Mouse (Mus musculus) c-Kit-positive CD71-positive TER-119-positive erythroid progenitor cells, embryonic 14.5 days (primary cell): ENCODE data around the gene Ltbp1.

ENCODE experiments used
- DNase-seq: peaks from one replicate; pipeline ENCODE4 v3.0.0-alpha.2; 2013; ENCODE audit warnings: low spot score

The Ltbp1 gene

DNA sequence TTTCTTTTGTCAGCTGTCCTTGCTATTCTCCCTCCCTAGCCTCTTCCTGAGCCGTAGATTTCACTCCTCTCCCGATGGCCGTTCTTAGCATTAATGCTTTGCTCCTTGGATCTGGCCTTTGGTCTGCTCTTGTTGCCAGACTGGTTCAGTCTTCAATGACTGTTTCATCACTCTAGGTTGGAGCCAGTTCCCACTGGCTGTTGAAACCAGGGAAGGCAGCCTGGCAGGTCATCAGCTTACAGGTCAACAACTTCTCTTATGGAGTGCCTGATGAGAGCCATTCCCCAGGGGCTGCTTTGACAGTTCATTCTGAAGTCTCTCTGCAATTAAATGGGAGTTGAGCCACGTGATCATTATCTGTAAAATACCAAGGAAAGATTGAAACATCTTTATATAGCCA lies 295.5 kb downstream of the Ltbp1 start:
- no peak for DNase-seq

DNA sequence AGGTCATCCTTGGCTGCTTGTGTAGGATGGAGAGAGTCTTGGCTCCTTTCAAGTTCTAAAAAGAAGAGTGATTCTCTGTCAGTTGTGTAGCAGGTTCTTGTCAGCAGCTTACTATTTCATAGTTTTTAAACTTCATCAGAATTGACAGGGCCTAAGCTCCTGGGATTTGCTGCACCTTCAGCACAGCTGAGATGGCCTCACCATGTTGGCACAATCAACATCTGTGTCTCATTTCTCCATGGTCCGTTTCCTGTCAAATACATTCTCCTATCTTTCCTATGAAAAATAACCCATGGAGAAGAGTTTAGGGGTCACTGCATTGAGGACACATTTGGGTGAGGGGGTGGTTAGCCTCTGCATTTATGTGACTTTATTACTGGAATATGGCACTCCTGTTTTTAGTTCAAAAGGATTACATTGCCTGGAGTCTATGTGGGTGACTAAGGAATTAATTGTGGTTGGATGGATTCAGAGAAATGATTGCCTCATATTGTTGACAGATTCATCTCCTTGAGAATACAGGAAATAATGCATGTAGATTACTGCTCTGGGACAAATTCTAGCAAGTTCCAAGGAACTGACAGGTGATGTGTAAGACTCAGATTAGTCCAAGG lies 299.5 kb downstream of the Ltbp1 start:
- DNase-seq, result no peak

GRCm38 (mm10) chr17:75305714-75306113 lies 300.3 kb downstream of the Ltbp1 start:
- DNase-seq, result no peak

- no peak for DNase-seq
Measured at GRCm38 (mm10) chr17:75307070-75308011, 302.0 kb downstream of the Ltbp1 start.

GRCm38 (mm10) chr17:75317106-75317505 lies 311.7 kb downstream of the Ltbp1 start:
- DNase-seq, result no peak

DNA sequence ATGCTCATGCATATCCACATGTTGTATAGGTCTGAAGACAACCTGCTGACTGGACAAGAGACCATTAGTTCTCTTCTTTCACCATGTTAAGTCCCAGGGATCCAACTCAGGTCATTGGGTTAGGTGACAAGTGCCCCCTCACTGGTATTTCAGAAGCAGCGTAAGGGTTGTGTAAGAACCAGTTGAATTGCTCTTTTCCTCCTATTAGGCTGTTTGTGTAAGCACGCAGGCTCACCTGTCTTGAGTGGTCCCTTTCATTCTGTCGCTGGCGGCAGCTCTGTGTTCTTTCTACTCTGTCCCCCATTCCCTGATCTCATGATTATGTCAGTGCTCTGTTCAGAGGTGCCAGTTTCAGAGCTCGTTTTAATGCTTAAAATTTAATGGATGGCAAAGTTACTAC lies 317.9 kb downstream of the Ltbp1 start:
- DNase-seq, result no peak

- DNase-seq, result no peak
Measured at GRCm38 (mm10) chr17:75323766-75324165, 318.4 kb downstream of the Ltbp1 start.

DNA sequence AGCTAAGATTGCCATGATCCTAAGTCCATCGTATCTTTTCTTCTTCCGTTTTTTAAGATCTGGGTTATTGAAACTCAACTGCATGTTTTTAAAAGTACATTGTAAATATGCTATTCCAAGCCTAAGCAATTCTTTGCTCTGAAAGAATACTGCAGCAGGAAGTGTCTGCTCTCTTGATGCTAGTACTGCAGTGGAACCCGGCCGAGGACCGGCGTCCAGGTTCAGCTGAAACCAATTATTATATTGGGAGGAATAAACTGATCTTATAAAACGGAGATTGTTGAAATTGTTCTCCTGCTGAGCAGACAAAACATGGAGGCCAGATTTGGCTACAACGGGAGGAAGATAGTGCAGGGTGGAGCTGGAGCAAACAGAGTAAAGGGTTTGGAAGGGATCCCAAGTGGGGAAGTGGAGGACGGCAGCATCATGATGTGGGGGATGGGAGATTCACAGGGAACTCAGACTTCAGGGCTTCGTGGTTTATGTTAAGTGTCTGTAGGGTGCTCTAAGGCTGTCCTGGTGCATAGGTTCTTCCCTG lies 322.8 kb downstream of the Ltbp1 start:
- DNase-seq, result no peak

DNA sequence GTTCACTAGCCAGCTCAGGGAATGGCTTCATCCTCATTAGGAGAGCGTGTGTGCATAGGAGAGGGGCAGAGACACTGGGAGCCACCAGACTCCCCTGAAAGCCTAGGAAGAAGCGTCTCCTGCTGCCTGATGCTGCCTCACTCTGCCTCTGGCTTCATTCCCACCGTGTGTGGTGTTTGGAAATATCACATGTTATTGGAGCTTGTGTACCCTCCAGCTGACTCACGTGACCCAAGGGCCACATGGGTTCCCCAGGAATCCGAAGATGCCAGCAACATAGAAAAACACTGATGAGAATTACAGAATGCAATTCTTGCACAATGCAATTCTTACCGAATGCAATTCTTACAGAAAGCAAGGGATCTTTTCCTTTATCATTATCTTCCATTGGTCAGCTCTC lies 325.0 kb downstream of the Ltbp1 start:
- DNase-seq, result no peak

GRCm38 (mm10) chr17:75331421-75331951 lies 326.1 kb downstream of the Ltbp1 start:
- no peak for DNase-seq

GRCm38 (mm10) chr17:75332289-75332688 lies 326.9 kb downstream of the Ltbp1 start:
- DNase-seq, result no peak

GRCm38 (mm10) chr17:75333011-75333410 lies 327.6 kb downstream of the Ltbp1 start:
- no peak for DNase-seq

GRCm38 (mm10) chr17:75333759-75334158 lies 328.4 kb downstream of the Ltbp1 start:
- no peak for DNase-seq

DNA sequence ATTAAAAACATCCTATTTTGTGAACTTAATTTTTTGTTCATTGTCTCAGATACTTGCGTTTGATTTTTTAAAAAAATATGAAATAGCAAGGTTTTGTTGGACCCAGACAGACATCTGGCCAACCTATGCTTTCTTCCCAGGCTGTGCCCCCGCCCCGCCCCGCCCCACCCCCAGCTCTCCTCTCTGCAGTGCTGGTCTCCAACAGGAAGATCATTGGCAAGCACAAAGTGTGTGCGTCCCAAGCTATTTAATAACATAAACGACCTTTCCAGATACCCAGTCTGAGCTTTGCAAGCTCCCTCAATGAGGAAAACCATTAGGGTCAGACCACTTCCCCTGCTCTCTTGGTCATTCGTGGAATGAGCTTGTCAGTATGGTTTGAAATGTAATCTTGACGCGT lies 330.3 kb downstream of the Ltbp1 start:
- DNase-seq, result no peak

DNA sequence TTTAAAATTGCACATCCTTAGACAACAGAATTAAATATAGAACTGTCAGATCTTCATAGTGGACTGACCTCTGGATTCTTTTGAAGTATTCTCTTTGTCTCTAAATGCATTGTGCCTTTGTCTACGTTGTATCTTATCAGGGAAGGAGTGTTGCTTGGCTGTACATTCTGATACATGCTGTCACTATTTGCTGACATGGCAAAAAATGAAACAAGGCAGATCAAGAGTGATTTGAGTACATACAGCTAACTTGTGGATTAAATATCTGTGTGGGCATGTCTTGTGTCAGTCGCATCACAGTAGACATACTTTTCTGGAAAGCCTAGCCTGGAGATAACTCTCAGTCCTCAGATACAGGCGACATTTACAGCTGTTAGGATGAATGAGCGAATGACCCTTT lies 335.9 kb downstream of the Ltbp1 start:
- DNase-seq, result no peak

- DNase-seq, result no peak
Measured at GRCm38 (mm10) chr17:75345116-75345515, 339.7 kb downstream of the Ltbp1 start.

DNA sequence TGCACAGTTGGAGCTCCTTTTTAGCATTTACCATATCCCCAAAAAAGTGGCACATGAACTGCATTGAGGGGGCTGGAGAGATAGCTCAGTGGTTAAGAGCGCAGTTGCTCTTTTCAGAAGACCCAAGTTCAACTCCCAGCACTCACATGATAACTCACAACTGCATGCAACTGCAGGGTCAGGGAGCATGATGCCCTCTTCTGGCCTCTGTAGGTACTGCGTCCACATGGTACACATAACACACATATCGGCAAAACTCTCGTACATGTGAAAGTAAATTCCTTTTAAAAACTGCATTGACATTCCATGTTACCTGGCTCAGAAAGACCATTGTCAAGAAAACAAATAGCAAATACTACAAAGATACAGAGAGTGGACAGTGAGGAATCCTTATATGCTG lies 342.0 kb downstream of the Ltbp1 start:
- no peak for DNase-seq

DNA sequence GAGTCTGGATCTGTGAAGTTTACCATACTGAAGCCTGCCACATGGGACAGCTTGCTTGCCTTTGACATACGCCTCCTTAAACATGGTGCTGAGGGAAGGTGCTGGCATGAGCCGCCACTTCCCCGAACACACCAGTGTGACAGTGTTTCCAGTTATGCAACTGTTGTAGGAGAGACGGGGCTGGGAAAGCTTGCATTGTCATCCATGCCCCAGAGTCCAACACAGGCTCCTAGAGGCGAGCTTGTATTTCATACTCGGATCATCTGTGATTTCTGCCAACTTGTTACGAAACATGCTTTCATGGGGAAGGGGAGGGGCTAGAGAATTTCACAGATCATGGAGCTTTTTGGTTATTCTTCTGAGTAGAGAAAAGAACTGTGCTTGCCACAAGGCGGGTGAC lies 343.7 kb downstream of the Ltbp1 start:
- DNase-seq, result no peak

GRCm38 (mm10) chr17:75349602-75350001 lies 344.2 kb downstream of the Ltbp1 start:
- no peak for DNase-seq

GRCm38 (mm10) chr17:75353323-75353722 lies 348.0 kb downstream of the Ltbp1 start:
- DNase-seq, result no peak

- no peak for DNase-seq
Measured at GRCm38 (mm10) chr17:75355431-75355830, 350.1 kb downstream of the Ltbp1 start.

- no peak for DNase-seq
Measured at GRCm38 (mm10) chr17:75360111-75360510, 354.7 kb downstream of the Ltbp1 start.

GRCm38 (mm10) chr17:75366332-75366731 lies 361.0 kb downstream of the Ltbp1 start:
- no peak for DNase-seq
